Mouse (Mus musculus) hindbrain, embryonic 11.5 days (tissue): Measurements from ENCODE around the gene Snx9. TPM values are rescaled to one million over a fixed set of nuclear protein-coding genes. Genes with fewer than 3 reads are reported as not detected.

ENCODE experiments used
- ATAC-seq: fragments of 200-750 bp; cut with Nextera tagmentation; 2 replicates; pipeline ENCODE4 v1.8.0; 2017; ENCODE audit warnings: mild to moderate bottlenecking, moderate TSS enrichment, moderate library complexity; ENCODE audit not compliant: low FRiP score
- DNase-seq: peaks from one replicate; pipeline ENCODE4 v3.0.0-alpha.2; 2015; ENCODE audit warnings: low spot score
- H3K27ac ChIP-seq: fragments of 300-500 bp; sonication (generic); 2 replicates; pipeline ENCODE4 v1.5.1; 2014; ENCODE audit warnings: mild to moderate bottlenecking, low read depth, low read length
- H3K27me3 ChIP-seq: fragments of 300-500 bp; sonication (generic); 2 replicates; pipeline ENCODE4 v1.6.1; 2014; ENCODE audit warnings: mild to moderate bottlenecking, low read length, moderate library complexity, mixed read lengths; ENCODE audit not compliant: control insufficient read depth, insufficient read depth
- H3K36me3 ChIP-seq: fragments of 300-500 bp; sonication (generic); 2 replicates; pipeline ENCODE4 v1.6.1; 2014; ENCODE audit warnings: mild to moderate bottlenecking, low read length, moderate library complexity, mixed read lengths; ENCODE audit not compliant: control insufficient read depth, insufficient read depth
- H3K4me1 ChIP-seq: fragments of 300-500 bp; sonication (generic); replicated peaks from 2 replicates; pipeline ENCODE4 v1.6.1; 2014; ENCODE audit warnings: low read length, mixed read lengths; ENCODE audit not compliant: control insufficient read depth, insufficient read depth
- H3K4me2 ChIP-seq: fragments of 300-500 bp; sonication (generic); replicated peaks from 2 replicates; pipeline ENCODE4 v1.6.1; 2014; ENCODE audit warnings: mild to moderate bottlenecking, low read depth, low read length
- H3K4me3 ChIP-seq: fragments of 300-500 bp; sonication (generic); 2 replicates; pipeline ENCODE4 v1.5.1; 2014; ENCODE audit warnings: low read depth, low read length
- H3K9ac ChIP-seq: fragments of 300-500 bp; sonication (generic); 2 replicates; pipeline ENCODE4 v1.6.1; 2014; ENCODE audit warnings: low read depth, low read length
- H3K9me3 ChIP-seq: fragments of 300-500 bp; sonication (generic); 2 replicates; pipeline ENCODE4 v1.6.1; 2016; ENCODE audit warnings: low read length; ENCODE audit not compliant: control insufficient read depth
- WGBS: fragments of 180-500 bp; shearing (Covaris S2); extraction: QIAGEN DNeasy Blood & Tissue Kit; methylation state at CpG from one replicate; pipeline ENCODE4 v1.1.7; 2014; 5-methylcytosine and 5-hydroxymethylcytosine counted together
- polyA plus RNA-seq: library from polyadenylated mRNA; unstranded; fragments of >200 nt; fragmentation: Nextera tagmentation; extraction: Ambion mirVana; gene quantifications from 2 replicates; pipeline ENCODE4 v1.2.1, GENCODE M21; 2014

Snx9 gene
- polyA plus RNA-seq, 1 experiment from 2014 or later: 22.5 TPM

DNA sequence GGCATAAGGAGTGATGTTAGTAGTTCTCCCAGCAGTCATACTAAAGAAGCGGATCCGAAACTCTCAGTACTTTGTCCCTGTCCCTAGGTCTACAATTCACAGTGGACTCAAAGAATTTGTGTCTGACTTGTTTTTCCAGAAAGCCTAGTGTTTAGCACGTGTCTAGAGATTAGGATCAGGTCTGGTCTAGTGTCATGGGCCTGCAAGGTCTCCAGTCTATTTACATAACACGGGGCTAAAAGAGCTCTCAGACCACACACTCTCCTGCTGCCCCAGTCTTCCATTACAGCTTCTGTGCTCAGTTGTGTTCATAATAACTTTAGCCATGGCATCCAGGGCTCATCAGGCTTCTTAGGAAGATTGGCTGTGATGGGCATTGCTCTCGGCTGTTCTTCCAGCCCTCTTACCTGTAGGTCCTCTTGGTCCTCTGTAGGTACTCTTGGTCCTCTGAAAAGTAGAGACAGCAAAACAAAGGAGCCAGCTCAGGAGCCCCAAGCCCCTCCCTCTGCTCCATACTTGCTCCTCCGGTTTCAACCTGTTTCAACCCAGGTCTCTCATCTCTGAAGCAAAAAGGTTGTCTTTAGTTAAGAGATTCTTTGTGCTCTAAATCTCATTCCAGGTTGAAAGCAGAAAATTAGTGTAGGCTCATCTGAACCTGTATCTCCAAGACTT, 62.6 kb downstream of the Snx9 start:
- no peak overlapping the region for H3K27ac ChIP-seq
- H3K4me1 ChIP-seq: no peaks in the 10 kb centered on the region
- ATAC-seq: no peak
- H3K36me3 ChIP-seq: no peaks in the 10 kb centered on the region
- H3K4me3 ChIP-seq: no peak overlapping the region
- H3K9me3 ChIP-seq: no peaks in the 10 kb centered on the region
- H3K4me2 ChIP-seq: no peak overlapping the region
- no peak for DNase-seq
- no peaks in the 10 kb centered on the region for H3K27me3 ChIP-seq
- H3K9ac ChIP-seq: no peak overlapping the region
- WGBS: 81% methylated on average over 6 of the region's 6 CpGs

GRCm38 (mm10) chr17:5909681-5910080, 68.6 kb downstream of the Snx9 start:
- Histone ChIP-seq H3K4me2 (no peak overlapping the region), H3K36me3 (no peaks in the 10 kb centered on the region), H3K9ac (no peak overlapping the region), H3K27ac (no peak overlapping the region), H3K4me1 (no peaks in the 10 kb centered on the region), H3K4me3 (no peak overlapping the region), H3K9me3 (no peaks in the 10 kb centered on the region), H3K27me3 (no peaks in the 10 kb centered on the region)
- WGBS: 84% methylated on average over 4 of the region's 4 CpGs
- DNase-seq (no peak), ATAC-seq (no peak)

DNA sequence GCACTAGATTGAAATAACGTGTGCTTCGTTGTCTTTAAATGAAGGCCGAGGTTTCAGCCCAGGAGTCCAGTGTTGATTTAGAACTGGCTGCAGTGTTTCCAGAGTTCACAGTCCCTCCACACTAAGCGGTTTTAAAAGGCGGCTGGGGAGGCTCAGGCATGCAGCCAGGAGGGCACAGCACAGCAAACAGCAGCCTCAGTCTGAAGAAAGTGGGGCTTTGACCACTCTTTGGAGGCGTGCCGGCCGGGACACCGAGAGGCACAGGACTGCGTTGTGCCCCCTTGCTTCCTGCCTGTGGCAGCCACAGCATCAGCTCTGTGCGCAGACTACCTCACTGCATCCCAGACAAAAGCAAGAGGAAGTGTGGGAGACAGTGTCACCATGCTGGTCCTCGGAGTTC, 70.5 kb downstream of the Snx9 start:
- H3K36me3 ChIP-seq: no peaks in the 10 kb centered on the region
- DNase-seq: no peak
- no peak overlapping the region for H3K4me3 ChIP-seq
- H3K4me1 ChIP-seq: no peaks in the 10 kb centered on the region
- no peak overlapping the region for H3K27ac ChIP-seq
- H3K4me2 ChIP-seq: no peak overlapping the region
- ATAC-seq: no peak
- no peak overlapping the region for H3K9ac ChIP-seq
- 81% methylated on average over 12 of the region's 12 CpGs for WGBS
- H3K9me3 ChIP-seq: no peaks in the 10 kb centered on the region
- H3K27me3 ChIP-seq: no peaks in the 10 kb centered on the region

- H3K27ac ChIP-seq: no peak overlapping the region
- no peaks in the 10 kb centered on the region for H3K4me1 ChIP-seq
- no peak overlapping the region for H3K4me3 ChIP-seq
- H3K27me3 ChIP-seq: no peaks in the 10 kb centered on the region
- WGBS: 79% methylated on average over 4 of the region's 4 CpGs
- H3K9ac ChIP-seq: no peak overlapping the region
- H3K36me3 ChIP-seq: no peaks in the 10 kb centered on the region
- ATAC-seq (no peak), DNase-seq (no peak)
- H3K4me2 ChIP-seq: no peak overlapping the region
- no peaks in the 10 kb centered on the region for H3K9me3 ChIP-seq
Measured at GRCm38 (mm10) chr17:5912797-5913196, 71.7 kb downstream of the Snx9 start.

- WGBS: 69% methylated on average over 5 of the region's 5 CpGs
Measured at GRCm38 (mm10) chr17:5914217-5914616, 73.1 kb downstream of the Snx9 start.

GRCm38 (mm10) chr17:5921954-5922353, 80.8 kb downstream of the Snx9 start:
- Histone ChIP-seq H3K4me3 (no peak overlapping the region), H3K36me3 (no peaks in the 10 kb centered on the region), H3K27me3 (no peaks in the 10 kb centered on the region), H3K4me2 (no peak overlapping the region), H3K4me1 (no peaks in the 10 kb centered on the region), H3K9me3 (no peaks in the 10 kb centered on the region), H3K9ac (no peak overlapping the region), H3K27ac (no peak overlapping the region)
- no peak for ATAC-seq
- DNase-seq: no peak
- 92% methylated on average over 8 of the region's 8 CpGs for WGBS

More at GRCm38 (mm10) chr17:5914217-5914616, 73.1 kb downstream of the Snx9 start:
- H3K9ac ChIP-seq: no peak overlapping the region
- no peaks in the 10 kb centered on the region for H3K36me3 ChIP-seq
- no peak overlapping the region for H3K4me2 ChIP-seq
- no peaks in the 10 kb centered on the region for H3K4me1 ChIP-seq
- H3K9me3 ChIP-seq: no peaks in the 10 kb centered on the region
- no peak overlapping the region for H3K27ac ChIP-seq
- ATAC-seq (no peak), DNase-seq (no peak)
- H3K27me3 ChIP-seq: no peaks in the 10 kb centered on the region
- H3K4me3 ChIP-seq: no peak overlapping the region

GRCm38 (mm10) chr17:5923281-5923680, 82.2 kb downstream of the Snx9 start:
- Histone ChIP-seq H3K4me2 (no peak overlapping the region), H3K9ac (no peak overlapping the region), H3K9me3 (no peaks in the 10 kb centered on the region), H3K4me3 (no peak overlapping the region), H3K27me3 (no peaks in the 10 kb centered on the region), H3K36me3 (no peaks in the 10 kb centered on the region), H3K4me1 (no peaks in the 10 kb centered on the region), H3K27ac (no peak overlapping the region)
- DNase-seq (peak; percentile 58), ATAC-seq (no peak)
- 69% methylated on average over 9 of the region's 9 CpGs for WGBS

DNA sequence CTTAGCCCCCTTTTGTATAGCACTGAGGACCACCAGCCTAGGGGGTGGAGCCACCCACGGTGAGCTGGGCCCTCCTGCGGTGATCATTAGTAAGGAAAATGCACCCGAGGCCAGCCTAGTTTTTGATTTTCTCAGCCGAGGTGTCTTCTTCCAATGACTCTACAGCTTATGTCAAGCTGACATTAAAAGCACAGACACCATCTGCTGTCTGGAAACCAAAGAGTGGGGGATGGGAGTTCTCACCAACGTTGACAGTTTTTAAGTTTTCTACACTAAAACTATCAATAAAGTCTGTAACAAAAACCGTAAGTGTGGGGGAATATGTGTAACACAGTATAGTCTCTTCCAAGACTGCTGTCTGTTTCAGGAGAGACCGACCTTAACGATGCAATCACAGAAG, 83.1 kb downstream of the Snx9 start:
- Histone ChIP-seq H3K27me3 (no peaks in the 10 kb centered on the region), H3K9ac (no peak overlapping the region), H3K4me1 (no peaks in the 10 kb centered on the region), H3K36me3 (no peaks in the 10 kb centered on the region), H3K9me3 (no peaks in the 10 kb centered on the region), H3K4me2 (no peak overlapping the region), H3K27ac (no peak overlapping the region), H3K4me3 (no peak overlapping the region)
- no peak for DNase-seq
- ATAC-seq: no peak
- 66% methylated on average over 8 of the region's 8 CpGs for WGBS

DNA sequence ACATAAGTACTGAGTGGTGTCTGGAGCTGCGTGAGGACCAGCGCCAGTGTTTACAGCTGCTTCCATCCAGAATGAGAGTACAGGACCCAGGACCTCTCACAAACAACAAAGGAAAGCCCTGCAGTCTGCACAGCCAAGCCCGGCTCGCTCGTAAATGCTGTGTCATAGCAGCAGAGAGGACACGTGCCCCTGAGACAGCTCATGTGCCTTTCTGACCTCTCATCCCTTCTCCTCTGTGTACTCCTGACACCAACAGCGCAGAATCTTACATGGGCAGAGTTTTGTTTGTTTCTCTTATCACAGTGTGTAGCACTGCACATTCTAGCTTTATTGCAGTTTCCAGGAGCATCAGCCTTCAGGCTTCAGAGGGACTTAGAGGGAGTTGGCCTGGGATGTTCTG, 85.6 kb downstream of the Snx9 start:
- DNase-seq: no peak
- Histone ChIP-seq H3K4me3 (no peak overlapping the region), H3K36me3 (no peaks in the 10 kb centered on the region), H3K9ac (no peak overlapping the region), H3K4me1 (no peaks in the 10 kb centered on the region), H3K27ac (no peak overlapping the region), H3K9me3 (no peaks in the 10 kb centered on the region), H3K27me3 (no peaks in the 10 kb centered on the region), H3K4me2 (no peak overlapping the region)
- no peak for ATAC-seq
- 80% methylated on average over 7 of the region's 7 CpGs for WGBS
